Mouse (Mus musculus) duodenum, adult 2 months (tissue): Measurements from ENCODE around the gene Abca16. TPM values are rescaled to one million over a fixed set of nuclear protein-coding genes. Genes with fewer than 3 reads are reported as not detected.

ENCODE experiments used
- polyA plus RNA-seq: library from polyadenylated mRNA; depleted of rRNA; stranded (reverse); fragments of >200 nt; gene quantifications from 2 replicates; pipeline ENCODE4 v1.2.3, GENCODE M21; 2012; ENCODE audit warnings: low replicate concordance; rRNA removed

The Abca16 gene
- polyA plus RNA-seq = not detected in 2 replicates

GRCm38 (mm10) chr7:120409447-120409846 lies at the start of gene Abca16:
Gene Abca16, plus strand, starts transcription at chr7:120409647.

Other genes starting within 250 kb of the Abca16 start
- 5.8 and 10.4 TPM in 2 replicates for gene Anks4b, start 235.8 kb upstream of the Abca16 start, polyA plus RNA-seq
- gene Crym, start 207.5 kb upstream of the Abca16 start, polyA plus RNA-seq = 2.8 and 8.7 TPM in 2 replicates
- 0.13 and 0.19 TPM in 2 replicates for gene Abca14, start 205.7 kb upstream of the Abca16 start, polyA plus RNA-seq
- not detected in 2 replicates for gene Abca15, start 81.0 kb upstream of the Abca16 start, polyA plus RNA-seq
- gene Uqcrc2, start 225.5 kb downstream of the Abca16 start, polyA plus RNA-seq = 42.8 TPM in 2 replicates